Mouse (Mus musculus): ENCODE data around the gene Scarb2.

GRCm38 (mm10) chr5:92396476-92396875, 110.2 kb downstream of the Scarb2 start:
- TF ChIP-seq POLR2A (IDR thresholded peaks at IDR 0.05; ENCODE audit: borderline replicate concordance, control insufficient read depth, low read depth, low read length), result no peak
- TF ChIP-seq CTCF (IDR thresholded peaks at IDR 0.05; ENCODE audit: control insufficient read depth, insufficient read depth, low read length), result no peak
